Mouse (Mus musculus) heart, adult 2 months (tissue): ENCODE results near the gene Smad6. TPM values are rescaled to one million over a fixed set of nuclear protein-coding genes. Genes with fewer than 3 reads are reported as not detected.

Experiments
- DNase-seq, 2 experiments: peaks; one replicate each; pipeline ENCODE4 v3.0.0; 2021
- H3K27ac ChIP-seq: fragments of 200-600 bp; 2 replicates; pipeline ENCODE4 v1.8.1; 2022
- H3K27me3 ChIP-seq: fragments of 200-500 bp; 2 replicates; pipeline ENCODE4 v1.6.1; 2012; ENCODE audit warnings: mild to moderate bottlenecking, low read length, inconsistent platforms, mixed read lengths; ENCODE audit not compliant: control insufficient read depth, insufficient read depth
- H3K36me3 ChIP-seq: fragments of 200-500 bp; 2 replicates; pipeline ENCODE4 v1.6.1; 2012; ENCODE audit warnings: low read length, inconsistent platforms; ENCODE audit not compliant: control insufficient read depth, insufficient read depth
- H3K4me1 ChIP-seq: fragments of 200-500 bp; 2 replicates; pipeline ENCODE4 v1.6.1; 2011; ENCODE audit warnings: low read length; ENCODE audit not compliant: control insufficient read depth, insufficient read depth
- H3K4me3 ChIP-seq: fragments of 200-600 bp; 2 replicates; pipeline ENCODE4 v1.8.1; 2022
- H3K79me2 ChIP-seq: fragments of 200-500 bp; replicated peaks from 2 replicates; pipeline ENCODE4 v1.6.1; 2012; ENCODE audit warnings: mild to moderate bottlenecking, inconsistent platforms, low read length, moderate library complexity, mixed read lengths; ENCODE audit not compliant: control insufficient read depth, insufficient read depth
- H3K9ac ChIP-seq: fragments of 200-500 bp; 2 replicates; pipeline ENCODE4 v1.6.1; 2012; ENCODE audit warnings: low read depth, mild to moderate bottlenecking, control low read depth, inconsistent platforms, low read length, mixed read lengths
- CTCF ChIP-seq: fragments of 200-600 bp; IDR thresholded peaks from 2 replicates; pipeline ENCODE4 v1.8.1; 2022; ENCODE audit warnings: antibody characterized with exemption, mild to moderate bottlenecking, moderate library complexity
- EP300 ChIP-seq: fragments of 200-500 bp; IDR thresholded peaks from 2 replicates; pipeline ENCODE4 v1.6.1; 2011; ENCODE audit warnings: low read depth, low read length, control low read depth; ENCODE audit not compliant: insufficient read depth
- POLR2A ChIP-seq: fragments of 200-500 bp; IDR thresholded peaks from 2 replicates; pipeline ENCODE4 v1.6.1; 2011; ENCODE audit warnings: mild to moderate bottlenecking, low read depth, low read length, control low read depth; ENCODE audit not compliant: insufficient read depth
- WGBS: fragments of 180-500 bp; shearing (Covaris S2); methylation state at CpG from one replicate; pipeline ENCODE4 v1.1.7; 2018; 5-methylcytosine and 5-hydroxymethylcytosine counted together
- intact Hi-C: fragments of 180-260 bp; cut with DNase I; formaldehyde crosslinking; loops from one replicate; pipeline ENCODE4 v1.15.1; 2025
- polyA plus RNA-seq: library from polyadenylated mRNA; depleted of rRNA; stranded (reverse); fragments of >200 nt; gene quantifications from 2 replicates; pipeline ENCODE4 v1.2.3, GENCODE M21; 2012
- total RNA-seq, 2 experiments: library from RNA; stranded (reverse); gene quantifications; 2 replicates each; pipeline ENCODE4 v1.2.3; 2021

The Smad6 gene
- total and polyA plus RNA-seq, 3 experiments = 11.0 to 15.1 (median 14.7) TPM

- peak overlapping the region; percentile 42 for H3K9ac ChIP-seq
- no peaks in the 10 kb centered on the region for H3K79me2 ChIP-seq
- no peak for TF ChIP-seq EP300
- no peak for TF ChIP-seq CTCF
- no peak for TF ChIP-seq POLR2A
- 8% methylated on average over 34 of the region's 34 CpGs for WGBS
- no peaks in the 10 kb centered on the region for H3K27me3 ChIP-seq
- intact Hi-C loops = no loop called here
- peak; percentile 62 to 76 for DNase-seq
- no peaks in the 10 kb centered on the region for H3K36me3 ChIP-seq
- peaks cover 4% of the 10 kb centered on the region for H3K4me1 ChIP-seq
- peak overlapping the region; percentile 70 for H3K27ac ChIP-seq
- peak overlapping the region; percentile 33 for H3K4me3 ChIP-seq
These were observed 94.4 kb downstream of the Smad6 start for GRCm38 (mm10) chr9:63927340-63928049.

- Histone ChIP-seq H3K27ac (no peak overlapping the region), H3K9ac (no peak overlapping the region), H3K27me3 (no peaks in the 10 kb centered on the region), H3K79me2 (no peaks in the 10 kb centered on the region), H3K4me1 (peaks cover 4% of the 10 kb centered on the region), H3K36me3 (no peaks in the 10 kb centered on the region), H3K4me3 (no peak overlapping the region)
- intact Hi-C loops = no loop called here
- 80% methylated on average over 7 of the region's 7 CpGs for WGBS
- no peak for TF ChIP-seq POLR2A
- TF ChIP-seq CTCF = no peak
- no peak for TF ChIP-seq EP300
- DNase-seq = peak in 1 of 2 experiments; percentile 41
These were observed 95.5 kb downstream of the Smad6 start for GRCm38 (mm10) chr9:63926377-63926776.

GRCm38 (mm10) chr9:63923190-63923717, 98.6 kb downstream of the Smad6 start:
- TF ChIP-seq POLR2A (no peak), CTCF (no peak)
- DNase-seq = no peak
- Histone ChIP-seq H3K4me3 (no peak overlapping the region), H3K27me3 (no peaks in the 10 kb centered on the region), H3K27ac (no peak overlapping the region), H3K79me2 (no peaks in the 10 kb centered on the region), H3K4me1 (peaks cover 6% of the 10 kb centered on the region), H3K9ac (no peak overlapping the region), H3K36me3 (no peaks in the 10 kb centered on the region)
- intact Hi-C loops = no loop called here
- 49% methylated on average over 9 of the region's 9 CpGs for WGBS

- Histone ChIP-seq H3K4me1 (peaks cover 2% of the 10 kb centered on the region; the same call in 1 of the 2 replicates), H3K27me3 (no peaks in the 10 kb centered on the region), H3K4me3 (no peak overlapping the region), H3K9ac (no peak overlapping the region), H3K36me3 (no peaks in the 10 kb centered on the region), H3K27ac (no peak overlapping the region), H3K79me2 (no peaks in the 10 kb centered on the region)
- no peak for DNase-seq
- WGBS = 66% methylated on average over 3 of the region's 3 CpGs
- TF ChIP-seq POLR2A (no peak), EP300 (no peak), CTCF (no peak)
- intact Hi-C loops = loop anchor here (5.0 kb wide), 1 partner anchor 108 kb away; no protein-coding TSS in a partner anchor
These were observed 102.2 kb downstream of the Smad6 start for GRCm38 (mm10) chr9:63919708-63920107.

GRCm38 (mm10) chr9:63919001-63919555, 102.8 kb downstream of the Smad6 start:
- Histone ChIP-seq H3K79me2 (no peaks in the 10 kb centered on the region), H3K9ac (no peak overlapping the region), H3K4me3 (no peak overlapping the region), H3K27ac (no peak overlapping the region; the same call in 1 of the 2 replicates), H3K4me1 (peaks cover 2% of the 10 kb centered on the region; the same call in 1 of the 2 replicates), H3K27me3 (no peaks in the 10 kb centered on the region), H3K36me3 (no peaks in the 10 kb centered on the region)
- no peak for DNase-seq
- 37% methylated on average over 18 of the region's 18 CpGs for WGBS
- intact Hi-C loops = loop anchor here (5.0 kb wide), 1 partner anchor 108 kb away; no protein-coding TSS in a partner anchor
- TF ChIP-seq CTCF (no peak), EP300 (no peak), POLR2A (no peak)

- no peaks in the 10 kb centered on the region for H3K79me2 ChIP-seq
- TF ChIP-seq CTCF = peak; percentile 94; the same call in 1 of the 2 replicates
- TF ChIP-seq POLR2A = no peak
- peak; percentile 77; the same call in 1 of the 2 replicates for TF ChIP-seq EP300
- WGBS = 66% methylated on average over 4 of the region's 4 CpGs
- peaks cover 2% of the 10 kb centered on the region; the same call in 1 of the 2 replicates for H3K4me1 ChIP-seq
- H3K4me3 ChIP-seq = no peak overlapping the region
- no peaks in the 10 kb centered on the region for H3K27me3 ChIP-seq
- intact Hi-C loops = loop anchor here (1.0 to 5.0 kb wide), 2 partner anchors 109 to 169 kb away; no protein-coding TSS in a partner anchor
- peak; percentile 77 to 79 for DNase-seq
- H3K9ac ChIP-seq = no peak overlapping the region
- H3K36me3 ChIP-seq = no peaks in the 10 kb centered on the region
- no peak overlapping the region; the same call in 1 of the 2 replicates for H3K27ac ChIP-seq
These were observed 103.6 kb downstream of the Smad6 start for GRCm38 (mm10) chr9:63918245-63918644.
